Mouse (Mus musculus) testis, adult 2 months (tissue): ENCODE measurements around the gene Ace. TPM values are rescaled to one million over a fixed set of nuclear protein-coding genes. Genes with fewer than 3 reads are reported as not detected.
A peak's percentile ranks its signal among the peaks of the same experiment; 100 is the strongest.

ENCODE experiments used
- H3K27ac ChIP-seq: fragments of 200-500 bp; 2 replicates; pipeline ENCODE4 v1.5.1; 2012; ENCODE audit warnings: low read depth, low read length; ENCODE audit not compliant: control insufficient read depth, insufficient read depth
- H3K27me3 ChIP-seq: fragments of 200-500 bp; 2 replicates; pipeline ENCODE4 v1.6.1; 2012; ENCODE audit warnings: mild to moderate bottlenecking, low read length, moderate library complexity; ENCODE audit not compliant: control insufficient read depth, insufficient read depth
- H3K36me3 ChIP-seq: fragments of 200-500 bp; 2 replicates; pipeline ENCODE4 v1.6.1; 2012; ENCODE audit warnings: mild to moderate bottlenecking, low read length; ENCODE audit not compliant: control insufficient read depth, insufficient read depth
- H3K4me1 ChIP-seq: fragments of 200-500 bp; 2 replicates; pipeline ENCODE4 v1.6.1; 2012; ENCODE audit warnings: low read length; ENCODE audit not compliant: control insufficient read depth, insufficient read depth
- H3K4me3 ChIP-seq: fragments of 200-500 bp; 2 replicates; pipeline ENCODE4 v1.5.1; 2012; ENCODE audit warnings: low read depth, mild to moderate bottlenecking, low read length, moderate library complexity, mixed read lengths; ENCODE audit not compliant: control insufficient read depth
- CTCF ChIP-seq: fragments of 200-500 bp; IDR thresholded peaks from 2 replicates; pipeline ENCODE4 v1.5.1; 2012; ENCODE audit warnings: low read depth, mild to moderate bottlenecking, inconsistent platforms, low read length, moderate library complexity; ENCODE audit not compliant: control insufficient read depth, insufficient read depth, insufficient replicate concordance
- POLR2A ChIP-seq: fragments of 200-500 bp; IDR thresholded peaks from 2 replicates; pipeline ENCODE4 v1.6.1; 2012; ENCODE audit warnings: low read depth, mild to moderate bottlenecking, inconsistent platforms, low read length, moderate library complexity; ENCODE audit not compliant: control insufficient read depth
- polyA plus RNA-seq: library from polyadenylated mRNA; depleted of rRNA; stranded (reverse); fragments of >200 nt; gene quantifications from 2 replicates; pipeline ENCODE4 v1.2.3, GENCODE M21; 2012; rRNA removed

Gene Ace
- polyA plus RNA-seq, 1 experiment = 389 TPM

- Histone ChIP-seq H3K27me3 (no peaks in the 10 kb centered on the region), H3K36me3 (peaks cover 2% of the 10 kb centered on the region; the same call in 1 of the 2 replicates)
- TF ChIP-seq POLR2A (no peak), CTCF (no peak)
Measured at GRCm38 (mm10) chr11:106034986-106035385, 67.2 kb downstream of the Ace start.

GRCm38 (mm10) chr11:106036548-106037417, 69.0 kb downstream of the Ace start, which contains the start of gene Dcaf7:
Gene Dcaf7, plus strand, starts transcription at chr11:106036872.
- Histone ChIP-seq H3K36me3 (peaks cover 2% of the 10 kb centered on the region; the same call in 1 of the 2 replicates), H3K27ac (peak within 1 kb of the TSS; percentile 93), H3K27me3 (no peaks in the 10 kb centered on the region), H3K4me3 (peak within 1 kb of the TSS; percentile 87), H3K4me1 (no peaks in the 10 kb centered on the region; the same call in none of the 2 replicates)
- TF ChIP-seq CTCF (no peak), POLR2A (peak; percentile 90)

More at GRCm38 (mm10) chr11:106034986-106035385, 67.2 kb downstream of the Ace start:
- H3K4me3 ChIP-seq = no peak overlapping the region
- no peak overlapping the region for H3K27ac ChIP-seq
- H3K4me1 ChIP-seq = no peaks in the 10 kb centered on the region; the same call in none of the 2 replicates

- Histone ChIP-seq H3K4me3 (peak overlapping the region; percentile 87), H3K4me1 (no peaks in the 10 kb centered on the region; the same call in none of the 2 replicates), H3K27me3 (no peaks in the 10 kb centered on the region), H3K36me3 (peaks cover 2% of the 10 kb centered on the region; the same call in 1 of the 2 replicates), H3K27ac (peak overlapping the region; percentile 79)
- TF ChIP-seq CTCF (no peak), POLR2A (no peak)
Measured at GRCm38 (mm10) chr11:106037418-106037751, 69.6 kb downstream of the Ace start.

Other genes with a start within 250 kb of the Ace start
- 21.8 and 36.1 TPM in 2 replicates for gene Cyb561, start 14.6 kb upstream of the Ace start, polyA plus RNA-seq
- gene Ace3, start 26.7 kb downstream of the Ace start, polyA plus RNA-seq = 78.7 and 82.6 TPM in 2 replicates
- gene Kcnh6, start 40.2 kb downstream of the Ace start, polyA plus RNA-seq = 0.41 and 0.46 TPM in 2 replicates
- 65.9 and 66.7 TPM in 2 replicates for gene Dcaf7, start 68.9 kb downstream of the Ace start, polyA plus RNA-seq
- 3.5 and 4.3 TPM in 2 replicates for gene Taco1, start 98.1 kb downstream of the Ace start, polyA plus RNA-seq
- gene Map3k3, start 116.7 kb downstream of the Ace start, polyA plus RNA-seq = 10.5 and 11.3 TPM in 2 replicates
- gene Gm10840, start 192.9 kb downstream of the Ace start, polyA plus RNA-seq = 124 and 142 TPM in 2 replicates
- gene Limd2, start 192.9 kb downstream of the Ace start, polyA plus RNA-seq = 1,077 and 1,168 TPM in 2 replicates
- 153 and 157 TPM in 2 replicates for gene Strada, start 234.2 kb downstream of the Ace start, polyA plus RNA-seq
- 8.2 and 11.0 TPM in 2 replicates for gene Ccdc47, start 248.4 kb downstream of the Ace start, polyA plus RNA-seq
- 12.0 and 13.2 TPM in 2 replicates for gene Ddx42, start 249.0 kb downstream of the Ace start, polyA plus RNA-seq